Mouse (Mus musculus): ENCODE measurements around the gene Obp1b. TPM values are rescaled to one million over a fixed set of nuclear protein-coding genes. Genes with fewer than 3 reads are reported as not detected.
"Not testable (repeated sequence)": the region's sequence is repeated elsewhere in the genome, so short reads cannot be mapped to it uniquely, and the experiment has no call there.

The Obp1b gene
- not detected for total RNA-seq (2021)
- long read RNA-seq, experiment 1, result 0 reads
- long read RNA-seq, experiment 2, result 0 reads

DNA sequence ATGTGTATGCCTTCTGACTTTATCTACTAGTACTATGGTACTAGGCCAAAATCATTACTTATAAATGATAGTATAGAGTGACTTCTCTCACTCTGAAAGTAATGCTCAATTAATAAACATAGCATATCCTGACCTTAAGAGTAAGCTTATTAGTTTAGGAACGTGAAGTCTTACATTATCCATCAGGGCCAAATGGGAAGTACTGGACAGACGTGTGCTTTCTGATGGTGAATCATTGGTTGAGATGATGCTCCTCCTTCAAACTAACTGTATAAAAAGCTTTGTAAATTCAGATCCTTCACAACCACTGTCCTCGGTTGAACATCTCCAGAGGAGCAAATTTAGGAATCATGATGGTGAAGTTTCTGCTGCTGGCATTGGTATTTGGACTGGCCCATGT lies at the start of gene Obp1b:
TSS of gene Obp1b (plus strand) at position 301 of the 400 bp plus-strand sequence.
- DNase-seq; intact Hi-C loops (cut with DNase I): not testable (repeated sequence)

DNA sequence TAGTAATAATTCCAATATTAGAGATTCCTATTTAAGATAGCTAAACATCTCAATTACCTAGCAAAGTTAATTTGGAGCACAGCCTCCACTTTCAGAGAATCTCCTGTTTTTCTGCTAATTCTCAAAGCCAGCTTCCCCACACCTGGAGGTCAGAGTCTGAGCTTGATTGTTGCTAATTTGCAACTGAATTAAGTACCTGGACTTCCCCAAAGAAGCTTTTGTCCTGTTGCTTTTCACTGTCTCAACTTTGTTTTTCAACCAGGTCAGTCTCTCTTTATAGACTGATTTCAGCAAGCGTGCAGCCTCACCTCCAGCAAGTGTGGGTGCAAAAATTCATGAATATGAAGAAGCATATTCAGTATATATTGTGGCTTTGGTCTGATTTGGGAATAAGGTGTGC lies 15.6 kb downstream of the Obp1b start:
- intact Hi-C loops (cut with DNase I); DNase-seq: not testable (repeated sequence)

DNA sequence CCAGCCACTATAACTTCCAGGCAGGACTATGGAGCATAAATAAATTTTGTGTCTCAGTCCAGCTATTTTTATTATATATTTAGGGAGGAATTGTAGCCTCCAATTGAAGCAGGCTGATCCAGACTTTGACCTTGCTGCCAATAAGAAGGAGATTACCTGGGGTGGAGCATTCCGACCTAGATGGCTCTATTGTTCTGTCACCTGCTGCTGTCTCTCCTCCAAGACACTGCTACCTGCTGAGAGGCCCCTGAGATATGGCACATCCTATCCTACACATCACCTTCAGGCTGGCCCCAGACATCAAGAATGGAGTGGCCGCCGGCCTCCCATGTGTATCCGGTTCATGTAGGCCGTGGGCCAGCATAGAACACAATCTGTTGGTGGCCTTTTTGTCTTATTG lies 16.3 kb downstream of the Obp1b start:
- no peak for DNase-seq
- intact Hi-C loops (cut with DNase I), result no loop called here

Other genes with a start within 250 kb of the Obp1b start
- gene Obp1a, start 95.4 kb upstream of the Obp1b start, total RNA-seq (2021), result not detected
- not detected for gene Gm5938, start 61.3 kb upstream of the Obp1b start, total RNA-seq (2021)
- not detected for gene Gm14743, start 59.1 kb downstream of the Obp1b start, total RNA-seq (2021)
- gene 4930480E11Rik, start 182.9 kb downstream of the Obp1b start, total RNA-seq (2021), result not detected